Mouse (Mus musculus): ENCODE results near the gene Tapbp. TPM values are rescaled to one million over a fixed set of nuclear protein-coding genes. Genes with fewer than 3 reads are reported as not detected.
A peak's percentile ranks its signal among the peaks of the same experiment; 100 is the strongest.

Tapbp gene
- polyA plus RNA-seq, 1 experiment from 2014 or later: 102 TPM

GRCm38 (mm10) chr17:33936993-33937392 lies 21.3 kb downstream of the Tapbp start:
- no peak overlapping the region for H3K4me3 ChIP-seq (ENCODE audit: low read depth, low read length)
- no peaks in the 10 kb centered on the region for H3K27me3 ChIP-seq (replicated peaks; ENCODE audit: control insufficient read depth, insufficient read depth, low read length)
- WGBS: 81% methylated on average over 15 of the region's 15 CpGs
- H3K9me3 ChIP-seq (ENCODE audit: control insufficient read depth): no peaks in the 10 kb centered on the region
- peaks cover 4% of the 10 kb centered on the region; the same call in 1 of the 2 replicates for H3K4me1 ChIP-seq (replicated peaks; ENCODE audit: control insufficient read depth, insufficient read depth, low read length)
- H3K9ac ChIP-seq (ENCODE audit: low read depth, low read length): no peak overlapping the region
- no peak overlapping the region for H3K27ac ChIP-seq (ENCODE audit: low read depth, low read length)
- H3K4me2 ChIP-seq (replicated peaks; ENCODE audit: low read depth): no peak overlapping the region
- no peak for TF ChIP-seq CTCF (IDR thresholded peaks at IDR 0.05; ENCODE audit: low read depth)
- peaks cover 33% of the 10 kb centered on the region; the same call in 1 of the 2 replicates for H3K36me3 ChIP-seq (ENCODE audit: control insufficient read depth, insufficient read depth)
- no peak for ATAC-seq

GRCm38 (mm10) chr17:33938783-33939182 lies 23.1 kb downstream of the Tapbp start:
- H3K9ac ChIP-seq (ENCODE audit: low read depth, low read length): peak overlapping the region; percentile 7; the same call in 1 of the 2 replicates
- peak overlapping the region; percentile 83; the same call in 1 of the 2 replicates for H3K4me2 ChIP-seq (replicated peaks; ENCODE audit: low read depth)
- no peaks in the 10 kb centered on the region for H3K9me3 ChIP-seq (ENCODE audit: control insufficient read depth)
- no peaks in the 10 kb centered on the region for H3K27me3 ChIP-seq (replicated peaks; ENCODE audit: control insufficient read depth, insufficient read depth, low read length)
- no peak overlapping the region for H3K4me3 ChIP-seq (ENCODE audit: low read depth, low read length)
- H3K36me3 ChIP-seq (ENCODE audit: control insufficient read depth, insufficient read depth): peaks cover 27% of the 10 kb centered on the region
- WGBS: 62% methylated on average over 11 of the region's 11 CpGs
- H3K27ac ChIP-seq (ENCODE audit: low read depth, low read length): no peak overlapping the region
- peaks cover 4% of the 10 kb centered on the region; the same call in 1 of the 2 replicates for H3K4me1 ChIP-seq (replicated peaks; ENCODE audit: control insufficient read depth, insufficient read depth, low read length)
- no peak for TF ChIP-seq CTCF (IDR thresholded peaks at IDR 0.05; ENCODE audit: low read depth)
- no peak for ATAC-seq

- no peak for TF ChIP-seq CTCF (IDR thresholded peaks at IDR 0.05; ENCODE audit: low read depth)
- H3K9me3 ChIP-seq (ENCODE audit: control insufficient read depth): no peaks in the 10 kb centered on the region
- H3K27ac ChIP-seq (ENCODE audit: low read depth, low read length): no peak within 1 kb of the TSS
- peak within 1 kb of the TSS; percentile 57 for H3K4me3 ChIP-seq (ENCODE audit: low read depth, low read length)
- peaks cover 4% of the 10 kb centered on the region; the same call in 1 of the 2 replicates for H3K4me1 ChIP-seq (replicated peaks; ENCODE audit: control insufficient read depth, insufficient read depth, low read length)
- H3K27me3 ChIP-seq (replicated peaks; ENCODE audit: control insufficient read depth, insufficient read depth, low read length): no peaks in the 10 kb centered on the region
- 0% methylated on average over 36 of the region's 36 CpGs for WGBS
- H3K9ac ChIP-seq (ENCODE audit: low read depth, low read length): peak within 1 kb of the TSS; percentile 79
- peak within 1 kb of the TSS; percentile 83 for H3K4me2 ChIP-seq (replicated peaks; ENCODE audit: low read depth)
- ATAC-seq: peak; percentile 87
- H3K36me3 ChIP-seq (ENCODE audit: control insufficient read depth, insufficient read depth): peaks cover 29% of the 10 kb centered on the region
These were observed 24.6 kb downstream of the Tapbp start, which contains the start of the genes Pfdn6 and Wdr46 for GRCm38 (mm10) chr17:33940206-33940805. Gene Pfdn6 (minus strand): TSS chr17:33940343. Gene Wdr46 (plus strand): TSS chr17:33940660.

- Histone ChIP-seq H3K27ac (ENCODE audit: low read depth, low read length) (no peak overlapping the region), H3K36me3 (ENCODE audit: control insufficient read depth, insufficient read depth) (peaks cover 25% of the 10 kb centered on the region), H3K27me3 (replicated peaks; ENCODE audit: control insufficient read depth, insufficient read depth, low read length) (no peaks in the 10 kb centered on the region), H3K4me1 (replicated peaks; ENCODE audit: control insufficient read depth, insufficient read depth, low read length) (peaks cover 4% of the 10 kb centered on the region; the same call in 1 of the 2 replicates), H3K4me3 (ENCODE audit: low read depth, low read length) (peak overlapping the region; percentile 57), H3K9ac (ENCODE audit: low read depth, low read length) (peak overlapping the region; percentile 79), H3K9me3 (ENCODE audit: control insufficient read depth) (no peaks in the 10 kb centered on the region), H3K4me2 (replicated peaks; ENCODE audit: low read depth) (peak overlapping the region; percentile 83)
- ATAC-seq: no peak
- no peak for TF ChIP-seq CTCF (IDR thresholded peaks at IDR 0.05; ENCODE audit: low read depth)
- WGBS: 3% methylated on average over 26 of the region's 26 CpGs
These were observed 25.3 kb downstream of the Tapbp start for GRCm38 (mm10) chr17:33940981-33941380.

- peaks cover 4% of the 10 kb centered on the region; the same call in 1 of the 2 replicates for H3K4me1 ChIP-seq (replicated peaks; ENCODE audit: control insufficient read depth, insufficient read depth, low read length)
- peak overlapping the region; percentile 83 for H3K4me2 ChIP-seq (replicated peaks; ENCODE audit: low read depth)
- no peak for ATAC-seq
- H3K9me3 ChIP-seq (ENCODE audit: control insufficient read depth): no peaks in the 10 kb centered on the region
- H3K9ac ChIP-seq (ENCODE audit: low read depth, low read length): peak overlapping the region; percentile 79
- peak overlapping the region; percentile 57 for H3K4me3 ChIP-seq (ENCODE audit: low read depth, low read length)
- TF ChIP-seq CTCF (IDR thresholded peaks at IDR 0.05; ENCODE audit: low read depth): no peak
- WGBS: 43% methylated on average over 19 of the region's 19 CpGs
- H3K36me3 ChIP-seq (ENCODE audit: control insufficient read depth, insufficient read depth): peaks cover 29% of the 10 kb centered on the region
- no peaks in the 10 kb centered on the region for H3K27me3 ChIP-seq (replicated peaks; ENCODE audit: control insufficient read depth, insufficient read depth, low read length)
- no peak overlapping the region for H3K27ac ChIP-seq (ENCODE audit: low read depth, low read length)
These were observed 25.7 kb downstream of the Tapbp start for GRCm38 (mm10) chr17:33941381-33941780.

- H3K9ac ChIP-seq (ENCODE audit: low read depth, low read length): no peak overlapping the region
- no peaks in the 10 kb centered on the region for H3K9me3 ChIP-seq (ENCODE audit: control insufficient read depth)
- WGBS: 94% methylated on average over 15 of the region's 15 CpGs
- peaks cover 33% of the 10 kb centered on the region for H3K36me3 ChIP-seq (ENCODE audit: control insufficient read depth, insufficient read depth)
- no peak overlapping the region for H3K4me3 ChIP-seq (ENCODE audit: low read depth, low read length)
- no peak overlapping the region for H3K27ac ChIP-seq (ENCODE audit: low read depth, low read length)
- peaks cover 4% of the 10 kb centered on the region; the same call in 1 of the 2 replicates for H3K4me1 ChIP-seq (replicated peaks; ENCODE audit: control insufficient read depth, insufficient read depth, low read length)
- ATAC-seq: no peak
- no peak for TF ChIP-seq CTCF (IDR thresholded peaks at IDR 0.05; ENCODE audit: low read depth)
- no peak overlapping the region for H3K4me2 ChIP-seq (replicated peaks; ENCODE audit: low read depth)
- no peaks in the 10 kb centered on the region for H3K27me3 ChIP-seq (replicated peaks; ENCODE audit: control insufficient read depth, insufficient read depth, low read length)
These were observed 27.8 kb downstream of the Tapbp start for GRCm38 (mm10) chr17:33943454-33943853.

Measured in intestine, postnatal 0 days (tissue).